Mouse (Mus musculus): ENCODE measurements at regions not wholly inside any gene's neighbourhood (a gene's known extent, or its start where the extent isn't known, plus 50 kb on each side); places are given as distances from the start of the nearest gene placed in this dataset.

GRCm38 (mm10) chr12:16382417-16382988 is 228.3 kb downstream of the Lpin1 start:
- TF ChIP-seq ZC3H11A (IDR thresholded peaks at IDR 0.05; ENCODE audit: borderline replicate concordance, low read depth, low read length) = no peak
- no peak for TF ChIP-seq MAFK (IDR thresholded peaks at IDR 0.05; ENCODE audit: insufficient read depth, low read depth, low read length)
- TF ChIP-seq ZNF384 (IDR thresholded peaks at IDR 0.05; ENCODE audit: low read depth, low read length) = no peak

Measured in ES-E14 (cell line).